Mouse (Mus musculus) spleen, adult 2 months (tissue): ENCODE results near the gene Nol10.

ENCODE experiments used
- CTCF ChIP-seq: fragments of 200-500 bp; IDR thresholded peaks from 2 replicates; pipeline ENCODE4 v1.5.1; 2011; ENCODE audit warnings: mild to moderate bottlenecking, inconsistent platforms; ENCODE audit not compliant: insufficient read depth, insufficient read length, insufficient replicate concordance; ENCODE audit errors: extremely low read depth
- POLR2A ChIP-seq: fragments of 200-500 bp; IDR thresholded peaks from 2 replicates; pipeline ENCODE4 v1.6.1; 2011; ENCODE audit warnings: low read depth, low read length, inconsistent platforms

DNA sequence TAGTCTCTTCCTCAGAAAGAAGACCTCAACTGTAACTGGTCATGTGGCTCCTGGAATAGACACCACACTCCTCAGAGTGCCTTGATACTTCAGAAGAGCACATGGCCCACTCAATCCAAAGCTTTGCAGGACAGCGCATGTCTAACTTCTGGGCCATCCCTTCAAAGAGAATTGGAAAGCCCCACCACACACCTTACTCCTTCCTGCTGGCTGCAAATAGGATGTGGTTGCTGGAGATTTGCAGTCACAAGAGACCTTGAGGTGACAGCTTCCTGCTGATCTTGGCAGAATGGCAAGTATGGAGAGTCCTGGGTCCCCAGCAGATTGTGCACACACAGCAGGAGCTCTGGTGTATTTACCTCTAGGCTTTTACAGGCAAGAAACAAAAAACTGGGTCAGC is 123.1 kb downstream of the Nol10 start:
- TF ChIP-seq POLR2A = no peak
- no peak for TF ChIP-seq CTCF
